Mouse (Mus musculus) heart, embryonic 14.5 days (tissue): ENCODE results near the gene Nphp4. TPM values are rescaled to one million over a fixed set of nuclear protein-coding genes. Genes with fewer than 3 reads are reported as not detected.

Source experiments
- ATAC-seq: fragments of 200-750 bp; cut with Nextera tagmentation; 2 replicates; pipeline ENCODE4 v1.8.0; 2017; ENCODE audit warnings: low read depth, moderate TSS enrichment; ENCODE audit not compliant: insufficient number of reproducible peaks, insufficient read depth, low FRiP score
- H3K27ac ChIP-seq, 2 experiments: fragments of 200-500 bp in 1 of 2; fragments of 300-500 bp in 1 of 2; sonication (generic) in 1 of 2; replicated peaks in 1 of 2; 2 replicates each; pipeline ENCODE4 v1.5.1; 2012 to 2014; ENCODE audit warnings: low read depth in 2 of 2, low read length in 2 of 2, control low read depth in 1 of 2, mild to moderate bottlenecking in 1 of 2, mixed read lengths in 1 of 2; ENCODE audit not compliant: control insufficient read depth in 1 of 2, insufficient read depth in 1 of 2
- H3K27me3 ChIP-seq: fragments of 300-500 bp; sonication (generic); 2 replicates; pipeline ENCODE4 v1.6.1; 2014; ENCODE audit warnings: mild to moderate bottlenecking, low read length, control low read depth; ENCODE audit not compliant: control insufficient read depth, insufficient read depth
- H3K36me3 ChIP-seq: fragments of 300-500 bp; sonication (generic); 2 replicates; pipeline ENCODE4 v1.6.1; 2014; ENCODE audit warnings: mild to moderate bottlenecking, control low read depth, low read length, mixed read lengths; ENCODE audit not compliant: control insufficient read depth, insufficient read depth
- H3K4me1 ChIP-seq, 2 experiments: fragments of 200-500 bp in 1 of 2; fragments of 300-500 bp in 1 of 2; sonication (generic) in 1 of 2; 2 replicates each; pipeline ENCODE4 v1.6.1; 2012 to 2014; ENCODE audit warnings: low read length in 2 of 2, control low read depth in 1 of 2, mixed read lengths in 1 of 2; ENCODE audit not compliant: control insufficient read depth in 2 of 2, insufficient read depth in 2 of 2
- H3K4me2 ChIP-seq: fragments of 300-500 bp; sonication (generic); 2 replicates; pipeline ENCODE4 v1.6.1; 2014; ENCODE audit warnings: mild to moderate bottlenecking, low read length
- H3K4me3 ChIP-seq, 2 experiments: fragments of 200-500 bp in 1 of 2; fragments of 300-500 bp in 1 of 2; sonication (generic) in 1 of 2; 2 replicates each; pipeline ENCODE4 v1.5.1; 2012 to 2014; ENCODE audit warnings: low read length in 2 of 2, mild to moderate bottlenecking in 2 of 2, control low read depth in 1 of 2, low read depth in 1 of 2, moderate library complexity in 1 of 2; ENCODE audit not compliant: control insufficient read depth in 1 of 2, insufficient read depth in 1 of 2
- H3K9ac ChIP-seq: fragments of 300-500 bp; sonication (generic); 2 replicates; pipeline ENCODE4 v1.6.1; 2014; ENCODE audit warnings: mild to moderate bottlenecking, low read length
- H3K9me3 ChIP-seq: fragments of 300-500 bp; sonication (generic); 2 replicates; pipeline ENCODE4 v1.6.1; 2016; ENCODE audit warnings: low read length, control low read depth; ENCODE audit not compliant: control insufficient read depth
- WGBS: fragments of 180-500 bp; shearing (Covaris S2); extraction: QIAGEN DNeasy Blood & Tissue Kit; methylation state at CpG from one replicate; pipeline ENCODE4 v1.1.7; 2014; 5-methylcytosine and 5-hydroxymethylcytosine counted together
- polyA plus RNA-seq: library from polyadenylated mRNA; unstranded; fragments of >200 nt; fragmentation: Nextera tagmentation; extraction: Ambion mirVana; gene quantifications from 2 replicates; pipeline ENCODE4 v1.2.1, GENCODE M21; 2014

Nphp4 gene
- polyA plus RNA-seq, 1 experiment from 2014 or later, result 1.1 TPM

DNA sequence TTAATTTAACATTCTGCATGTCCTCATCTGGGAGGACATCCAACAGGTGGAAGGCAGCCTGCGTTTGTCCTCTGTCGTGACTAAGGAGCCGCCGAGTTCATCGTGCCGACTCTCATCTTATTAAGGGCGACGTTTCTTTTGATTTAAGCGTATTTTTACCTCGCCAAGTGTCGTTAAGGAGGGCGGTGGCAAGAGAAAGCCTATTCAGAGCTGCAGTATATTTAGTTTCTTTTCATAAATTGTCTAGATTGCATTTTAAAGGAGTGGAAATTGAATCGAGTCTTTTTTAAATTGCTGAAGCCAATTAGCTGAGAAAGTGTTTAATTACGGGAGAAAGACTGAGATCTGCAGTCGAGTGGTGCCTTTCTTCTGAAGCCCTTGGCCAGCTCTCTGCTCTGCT, 109.0 kb downstream of the Nphp4 start:
- 85% methylated on average over 15 of the region's 15 CpGs for WGBS

DNA sequence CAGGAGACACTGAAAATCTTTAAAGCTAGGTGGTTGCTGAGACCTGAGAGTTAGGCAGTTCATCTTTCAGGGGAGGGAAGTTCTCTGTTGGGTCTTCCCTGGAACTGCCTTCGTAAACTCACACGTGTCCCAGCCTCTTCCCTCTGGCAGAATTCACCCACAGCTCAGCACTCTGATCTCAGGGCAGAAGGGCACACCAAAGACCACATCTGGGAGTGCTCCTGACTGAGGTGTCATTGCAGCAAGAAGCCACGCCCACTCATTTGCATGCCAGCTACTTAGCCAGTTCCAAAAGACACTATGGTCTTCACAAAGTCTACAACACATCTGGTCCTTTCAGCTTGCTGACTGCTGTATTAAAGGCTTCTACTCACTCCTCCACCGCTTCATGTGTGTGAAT, 109.7 kb downstream of the Nphp4 start:
- Histone ChIP-seq H3K36me3 (no peaks in the 10 kb centered on the region), H3K27ac (no peak overlapping the region), H3K4me1 (no peaks in the 10 kb centered on the region), H3K4me2 (no peak overlapping the region), H3K4me3 (no peak overlapping the region), H3K9me3 (no peaks in the 10 kb centered on the region), H3K9ac (no peak overlapping the region), H3K27me3 (no peaks in the 10 kb centered on the region)
- 41% methylated on average over 4 of the region's 4 CpGs for WGBS
- ATAC-seq, result no peak

More for the DNA sequence above, 109.0 kb downstream of the Nphp4 start:
- Histone ChIP-seq H3K4me2 (no peak overlapping the region), H3K9ac (no peak overlapping the region), H3K27ac (no peak overlapping the region), H3K4me3 (no peak overlapping the region), H3K4me1 (no peaks in the 10 kb centered on the region), H3K36me3 (no peaks in the 10 kb centered on the region), H3K27me3 (no peaks in the 10 kb centered on the region), H3K9me3 (no peaks in the 10 kb centered on the region)
- ATAC-seq, result no peak

DNA sequence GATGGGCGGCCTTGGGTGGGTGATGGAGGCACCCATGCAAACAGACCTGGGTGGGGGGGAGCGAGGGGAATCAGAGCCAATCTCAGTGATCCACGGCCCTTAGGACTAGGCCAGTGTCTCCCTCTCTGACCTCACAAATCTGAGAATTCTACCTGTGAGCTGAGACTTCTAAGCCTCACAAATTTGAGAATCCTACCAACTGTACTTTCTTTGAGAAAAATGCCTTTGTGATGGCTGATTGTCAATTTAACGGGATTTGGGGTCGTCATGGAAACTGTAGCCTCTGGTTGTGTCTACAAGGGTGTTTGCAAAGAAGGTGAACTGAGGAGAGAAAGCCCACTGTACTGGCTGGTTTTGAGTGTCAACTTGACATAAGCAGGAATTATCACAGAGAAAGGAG, 127.8 kb downstream of the Nphp4 start:
- no peaks in the 10 kb centered on the region for H3K36me3 ChIP-seq
- no peak overlapping the region for H3K27ac ChIP-seq
- no peak for ATAC-seq
- H3K9ac ChIP-seq, result no peak overlapping the region
- WGBS, result 86% methylated on average over 5 of the region's 5 CpGs
- H3K4me2 ChIP-seq, result no peak overlapping the region
- H3K4me1 ChIP-seq, result no peaks in the 10 kb centered on the region
- H3K9me3 ChIP-seq, result no peaks in the 10 kb centered on the region
- no peak overlapping the region for H3K4me3 ChIP-seq
- peaks cover 11% of the 10 kb centered on the region; the same call in 1 of the 2 replicates for H3K27me3 ChIP-seq

DNA sequence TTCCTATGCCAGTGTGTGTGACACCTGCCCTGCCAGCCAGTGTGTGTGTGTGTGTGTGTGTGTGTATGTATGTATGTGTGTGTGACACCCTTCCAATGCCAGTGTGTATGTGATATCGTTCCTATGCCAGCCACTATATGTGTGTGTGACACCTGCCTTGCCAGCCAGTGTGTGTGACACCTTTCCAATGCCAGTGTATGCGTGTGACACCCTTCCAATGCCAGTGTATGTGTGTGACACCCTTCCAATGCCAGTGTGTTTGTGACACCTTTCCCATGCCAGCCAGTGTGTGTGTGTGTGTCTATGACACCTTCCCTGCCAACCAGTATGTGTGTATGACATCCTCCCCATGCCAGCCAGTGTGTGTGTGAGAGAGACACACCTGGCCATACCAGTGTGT, 132.7 kb downstream of the Nphp4 start:
- Histone ChIP-seq H3K4me3 (no peak overlapping the region), H3K9ac (no peak overlapping the region), H3K27me3 (peaks cover 11% of the 10 kb centered on the region; the same call in 1 of the 2 replicates), H3K9me3 (peaks cover 4% of the 10 kb centered on the region; the same call in 1 of the 2 replicates), H3K27ac (no peak overlapping the region), H3K4me2 (no peak overlapping the region), H3K4me1 (no peaks in the 10 kb centered on the region), H3K36me3 (no peaks in the 10 kb centered on the region)
- WGBS, result 76% methylated on average over 2 of the region's 2 CpGs
- ATAC-seq, result no peak

DNA sequence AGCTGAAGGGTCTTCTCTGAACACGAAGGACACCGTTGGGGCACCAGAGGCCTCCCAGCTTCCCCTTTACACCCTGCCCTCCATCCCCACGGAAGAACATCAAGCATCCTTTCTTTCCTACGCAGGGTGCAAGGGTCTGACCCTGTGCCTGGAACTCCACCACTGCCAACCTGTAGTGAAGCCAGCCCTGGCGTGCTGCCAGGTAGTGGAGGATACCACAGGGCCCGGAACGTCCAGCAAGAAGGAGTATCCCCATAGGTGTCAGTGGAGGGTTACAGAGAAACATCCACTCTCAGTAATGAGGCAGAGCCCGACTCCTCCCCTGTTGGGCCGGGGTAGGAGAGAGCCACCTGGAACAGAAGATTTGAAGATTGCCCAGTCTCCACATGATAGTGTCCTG, 133.5 kb downstream of the Nphp4 start:
- H3K27ac ChIP-seq, result no peak overlapping the region
- no peak overlapping the region for H3K9ac ChIP-seq
- H3K4me2 ChIP-seq, result no peak overlapping the region
- 75% methylated on average over 9 of the region's 9 CpGs for WGBS
- H3K4me3 ChIP-seq, result no peak overlapping the region
- peaks cover 4% of the 10 kb centered on the region; the same call in 1 of the 2 replicates for H3K9me3 ChIP-seq
- H3K27me3 ChIP-seq, result peaks cover 11% of the 10 kb centered on the region; the same call in 1 of the 2 replicates
- no peak for ATAC-seq
- H3K36me3 ChIP-seq, result no peaks in the 10 kb centered on the region
- H3K4me1 ChIP-seq, result no peaks in the 10 kb centered on the region

Other genes with a start within 250 kb of the Nphp4 start
- gene Gpr153, start 202.5 kb upstream of the Nphp4 start, polyA plus RNA-seq, result 14.0 and 18.2 TPM in 2 replicates
- gene Hes3, start 185.0 kb upstream of the Nphp4 start, polyA plus RNA-seq, result not detected in 2 replicates
- 19.4 and 20.3 TPM in 2 replicates for gene Icmt, start 179.5 kb upstream of the Nphp4 start, polyA plus RNA-seq
- 74.9 and 77.5 TPM in 2 replicates for gene Rnf207, start 157.7 kb upstream of the Nphp4 start, polyA plus RNA-seq
- 261 and 276 TPM in 2 replicates for gene Rpl22, start 151.0 kb upstream of the Nphp4 start, polyA plus RNA-seq
- gene Chd5, start 138.1 kb upstream of the Nphp4 start, polyA plus RNA-seq, result 0.03 TPM in 1 of 2 replicates, not detected in the other
- gene Kcnab2, start 1.2 kb downstream of the Nphp4 start, polyA plus RNA-seq, result 2.6 and 2.7 TPM in 2 replicates